Mouse (Mus musculus): ENCODE results near the gene Tigd3. TPM values are rescaled to one million over a fixed set of nuclear protein-coding genes. Genes with fewer than 3 reads are reported as not detected.
A peak's percentile ranks its signal among the peaks of the same experiment; 100 is the strongest.

The Tigd3 gene
- polyA plus RNA-seq, 1 experiment: 6.4 TPM

DNA sequence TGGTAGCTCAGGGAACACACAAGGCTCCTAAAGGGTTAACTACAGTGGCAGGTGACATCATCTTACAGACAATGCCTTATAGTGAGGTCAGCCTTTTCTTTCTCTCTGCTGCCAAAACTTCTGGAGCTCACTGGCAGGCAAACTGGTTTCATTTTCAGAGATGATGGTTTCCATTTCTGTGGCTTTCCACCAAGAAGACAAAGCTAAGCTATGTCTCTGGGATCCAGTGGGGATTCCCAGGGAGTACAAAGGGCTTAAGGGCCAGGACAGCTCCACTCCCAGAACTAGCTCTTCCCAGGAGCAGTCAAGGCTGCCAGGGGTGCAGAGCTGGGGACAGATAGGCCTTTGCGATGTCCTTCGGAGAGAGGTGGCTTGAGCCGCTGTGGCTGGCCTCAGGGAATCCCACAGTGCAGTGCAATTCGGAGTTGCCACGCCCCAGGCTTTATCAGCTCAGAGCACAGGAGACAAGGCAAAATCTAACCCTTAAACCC, 42.4 kb downstream of the Tigd3 start:
- TF ChIP-seq CTCF (IDR thresholded peaks at IDR 0.05; ENCODE audit: control insufficient read depth, insufficient read depth, low read length) (no peak), POLR2A (IDR thresholded peaks at IDR 0.05; ENCODE audit: borderline replicate concordance, control insufficient read depth, low read depth, low read length) (no peak)
- peaks cover 6% of the 10 kb centered on the region for H3K4me1 ChIP-seq (ENCODE audit: control insufficient read depth, insufficient read depth, low read length)
- H3K4me3 ChIP-seq (replicated peaks; ENCODE audit: control insufficient read depth, low read depth, low read length): no peak overlapping the region
- WGBS: 73% methylated on average over 5 of the region's 5 CpGs
- no peak overlapping the region for H3K27ac ChIP-seq (ENCODE audit: control insufficient read depth, insufficient read depth, low read depth, low read length, poor library complexity)

DNA sequence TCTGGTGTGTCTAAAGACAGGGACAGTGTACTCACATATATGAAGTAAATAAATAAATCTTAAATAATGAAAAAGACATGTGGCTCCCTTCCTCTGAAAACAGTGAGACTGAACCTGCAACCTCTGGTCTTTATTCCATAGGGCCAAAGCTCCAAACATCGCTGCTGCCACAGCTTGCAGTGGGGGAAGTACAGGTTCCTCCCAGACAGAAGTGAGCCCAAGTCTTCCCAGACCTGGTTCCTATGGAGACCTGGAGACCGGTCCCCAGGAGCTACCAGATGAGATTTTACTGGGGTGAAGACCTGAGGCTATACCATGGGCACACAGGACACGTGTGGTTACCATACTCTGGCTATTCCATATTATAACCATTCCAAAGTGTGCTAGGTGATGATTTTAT, 43.1 kb downstream of the Tigd3 start:
- Histone ChIP-seq H3K4me3 (replicated peaks; ENCODE audit: control insufficient read depth, low read depth, low read length) (no peak overlapping the region), H3K4me1 (ENCODE audit: control insufficient read depth, insufficient read depth, low read length) (peaks cover 6% of the 10 kb centered on the region), H3K27ac (ENCODE audit: control insufficient read depth, insufficient read depth, low read depth, low read length, poor library complexity) (no peak overlapping the region)
- 88% methylated on average over 3 of the region's 3 CpGs for WGBS
- TF ChIP-seq CTCF (IDR thresholded peaks at IDR 0.05; ENCODE audit: control insufficient read depth, insufficient read depth, low read length) (no peak), POLR2A (IDR thresholded peaks at IDR 0.05; ENCODE audit: borderline replicate concordance, control insufficient read depth, low read depth, low read length) (no peak)

DNA sequence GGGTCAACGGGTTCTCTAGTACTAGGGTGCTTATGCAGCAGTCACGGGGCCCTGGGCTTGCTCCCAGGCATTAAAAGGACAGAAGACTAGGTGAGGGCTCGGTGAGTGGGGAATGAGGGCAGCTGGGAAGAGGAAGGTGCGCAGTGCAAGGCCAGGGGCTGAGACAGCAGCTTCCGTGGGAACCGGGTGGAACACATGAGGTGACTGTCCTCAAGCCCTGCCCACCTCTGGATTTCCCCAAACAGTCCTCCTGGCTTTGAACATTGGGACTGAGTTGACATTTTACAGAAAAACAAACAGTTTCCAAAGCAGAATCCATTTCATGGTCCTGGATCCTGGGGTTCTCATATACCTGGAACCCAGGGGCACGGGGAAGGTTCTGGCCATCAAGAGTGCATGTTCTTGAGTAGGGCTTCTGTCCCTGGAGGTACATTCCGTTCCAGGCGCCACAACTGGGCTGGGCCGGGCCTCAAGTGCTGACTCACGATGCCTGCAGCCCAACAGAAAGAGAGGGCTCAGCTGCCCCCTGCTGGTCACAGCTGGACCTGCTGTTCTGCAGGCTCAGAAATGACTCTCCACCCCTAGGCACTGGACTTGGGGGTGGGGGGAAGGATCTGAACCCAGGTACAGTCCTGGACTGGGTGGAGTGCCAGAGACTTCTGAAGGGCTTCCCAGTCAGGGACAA, 44.0 kb downstream of the Tigd3 start:
- Histone ChIP-seq H3K4me1 (ENCODE audit: control insufficient read depth, insufficient read depth, low read length) (peaks cover 6% of the 10 kb centered on the region), H3K27ac (ENCODE audit: control insufficient read depth, insufficient read depth, low read depth, low read length, poor library complexity) (peak overlapping the region; percentile 97), H3K4me3 (replicated peaks; ENCODE audit: control insufficient read depth, low read depth, low read length) (peak overlapping the region; percentile 17)
- TF ChIP-seq POLR2A (IDR thresholded peaks at IDR 0.05; ENCODE audit: borderline replicate concordance, control insufficient read depth, low read depth, low read length): no peak; the same call in 1 of the 2 replicates
- TF ChIP-seq CTCF (IDR thresholded peaks at IDR 0.05; ENCODE audit: control insufficient read depth, insufficient read depth, low read length): peak; percentile 99
- WGBS: 6% methylated on average over 11 of the region's 11 CpGs

DNA sequence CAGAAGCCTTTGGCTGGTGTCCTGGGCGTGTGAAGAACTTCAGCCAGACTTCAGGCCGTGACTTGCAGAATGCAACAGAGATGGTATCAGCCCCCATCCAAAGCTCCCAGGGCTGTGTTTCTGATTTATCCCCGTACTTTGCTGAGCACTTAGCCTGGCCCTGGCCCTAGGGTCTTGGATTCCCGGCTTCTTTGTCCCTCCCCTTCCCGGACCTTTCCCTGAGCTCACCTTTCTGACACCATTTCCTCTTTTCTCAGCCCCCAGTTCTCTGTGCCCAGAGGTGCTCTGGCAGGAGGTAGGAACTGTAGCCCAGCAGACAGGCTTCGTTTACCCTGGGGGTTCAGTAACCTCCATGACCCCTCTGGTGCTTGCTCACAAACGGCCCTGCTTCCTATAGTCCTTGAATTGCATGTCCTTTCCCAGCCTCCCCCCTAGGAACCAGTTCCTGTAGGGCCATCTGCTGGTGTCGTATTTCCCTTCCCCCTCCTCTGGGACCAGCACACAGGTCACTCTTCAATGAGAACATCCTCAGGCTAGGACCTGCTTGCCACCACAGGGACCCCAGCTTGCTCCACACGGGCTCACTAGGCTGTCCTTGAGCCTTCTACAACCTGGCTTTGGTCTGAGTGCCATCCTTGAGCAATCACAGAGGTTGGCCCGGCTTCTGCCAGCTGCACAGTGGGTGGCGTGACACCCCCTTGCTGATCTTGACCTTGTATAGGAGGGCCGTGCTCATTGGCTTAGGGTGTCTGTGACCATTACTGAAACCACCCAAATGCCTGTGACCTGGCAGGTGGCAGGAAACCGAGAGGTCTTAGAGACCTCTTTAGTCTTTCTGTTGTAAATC, 44.9 kb downstream of the Tigd3 start:
- peak overlapping the region; percentile 8 for H3K4me3 ChIP-seq (replicated peaks; ENCODE audit: control insufficient read depth, low read depth, low read length)
- H3K27ac ChIP-seq (ENCODE audit: control insufficient read depth, insufficient read depth, low read depth, low read length, poor library complexity): peak overlapping the region; percentile 97
- peaks cover 6% of the 10 kb centered on the region for H3K4me1 ChIP-seq (ENCODE audit: control insufficient read depth, insufficient read depth, low read length)
- WGBS: 11% methylated on average over 13 of the region's 13 CpGs
- no peak for TF ChIP-seq CTCF (IDR thresholded peaks at IDR 0.05; ENCODE audit: control insufficient read depth, insufficient read depth, low read length)
- TF ChIP-seq POLR2A (IDR thresholded peaks at IDR 0.05; ENCODE audit: borderline replicate concordance, control insufficient read depth, low read depth, low read length): no peak; the same call in 1 of the 2 replicates

DNA sequence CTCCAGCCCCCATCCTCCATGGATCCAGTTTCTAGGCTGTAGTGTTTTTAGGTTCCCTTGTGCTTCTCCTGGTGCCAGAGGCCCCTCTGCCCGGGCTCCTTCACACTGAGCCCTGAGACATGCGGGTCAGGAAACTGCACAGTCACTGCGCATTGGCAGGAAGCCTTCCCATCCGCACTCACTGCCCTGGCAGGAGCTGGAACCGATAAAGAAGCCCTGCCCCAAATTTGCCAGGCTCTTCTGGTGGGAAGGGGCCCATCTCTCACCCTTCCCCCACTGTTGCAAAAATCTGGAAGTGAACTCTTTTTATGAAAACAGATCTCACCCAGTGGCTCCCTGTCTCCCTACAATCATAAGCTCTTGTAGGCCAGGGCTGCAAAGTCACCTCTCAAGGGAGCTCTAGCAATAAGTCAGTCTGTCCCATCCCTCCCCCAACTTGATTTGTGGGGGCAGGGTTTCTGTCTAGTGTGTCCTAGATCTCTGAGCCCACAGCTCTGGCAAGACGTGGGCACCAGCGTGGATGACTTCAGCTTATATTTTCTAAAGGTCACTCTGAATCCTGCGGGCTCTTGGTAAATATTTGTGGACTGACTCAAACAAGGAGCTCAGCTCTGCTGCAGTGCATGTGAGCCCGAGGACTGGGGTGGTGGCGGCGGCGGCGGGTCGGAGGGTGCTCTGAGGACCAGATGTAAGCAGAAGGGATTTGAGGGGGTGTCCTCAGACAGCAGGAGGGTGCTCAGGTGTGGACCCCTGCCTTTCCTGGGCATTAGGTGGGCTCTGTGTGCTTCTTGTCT, 45.7 kb downstream of the Tigd3 start:
- TF ChIP-seq POLR2A (IDR thresholded peaks at IDR 0.05; ENCODE audit: borderline replicate concordance, control insufficient read depth, low read depth, low read length): peak; percentile 62; the same call in 1 of the 2 replicates
- TF ChIP-seq CTCF (IDR thresholded peaks at IDR 0.05; ENCODE audit: control insufficient read depth, insufficient read depth, low read length): no peak
- peak overlapping the region; percentile 97 for H3K27ac ChIP-seq (ENCODE audit: control insufficient read depth, insufficient read depth, low read depth, low read length, poor library complexity)
- H3K4me1 ChIP-seq (ENCODE audit: control insufficient read depth, insufficient read depth, low read length): peaks cover 6% of the 10 kb centered on the region
- H3K4me3 ChIP-seq (replicated peaks; ENCODE audit: control insufficient read depth, low read depth, low read length): peak overlapping the region; percentile 8
- WGBS: 16% methylated on average over 14 of the region's 14 CpGs

DNA sequence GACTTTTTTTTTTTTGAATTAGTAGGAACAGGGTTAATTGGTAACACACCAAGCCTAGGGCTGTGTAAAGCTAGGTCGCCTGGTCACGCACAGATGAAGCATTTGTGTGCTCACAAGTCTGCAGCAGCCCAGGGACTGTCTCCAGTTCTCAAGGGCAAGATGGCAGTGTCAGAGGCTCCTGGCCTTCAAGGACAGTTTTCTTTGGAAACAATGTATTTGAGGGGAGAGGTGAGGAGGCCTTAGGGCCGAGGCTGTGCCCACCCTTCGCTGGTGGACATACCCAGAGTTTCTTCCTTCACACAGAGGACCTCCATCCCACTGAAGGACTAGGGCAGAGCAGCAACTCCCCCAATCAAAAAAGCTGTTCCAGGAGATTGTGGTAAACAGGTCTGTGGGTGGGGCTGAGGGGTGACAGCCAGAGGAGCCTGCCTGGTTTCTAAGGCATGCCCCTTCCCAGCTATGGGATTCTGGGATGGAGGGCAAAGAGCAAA, 46.6 kb downstream of the Tigd3 start:
- Histone ChIP-seq H3K4me1 (ENCODE audit: control insufficient read depth, insufficient read depth, low read length) (peaks cover 6% of the 10 kb centered on the region), H3K27ac (ENCODE audit: control insufficient read depth, insufficient read depth, low read depth, low read length, poor library complexity) (peak overlapping the region; percentile 97), H3K4me3 (replicated peaks; ENCODE audit: control insufficient read depth, low read depth, low read length) (no peak overlapping the region)
- 43% methylated on average over 4 of the region's 4 CpGs for WGBS
- TF ChIP-seq CTCF (IDR thresholded peaks at IDR 0.05; ENCODE audit: control insufficient read depth, insufficient read depth, low read length): no peak
- TF ChIP-seq POLR2A (IDR thresholded peaks at IDR 0.05; ENCODE audit: borderline replicate concordance, control insufficient read depth, low read depth, low read length): no peak

DNA sequence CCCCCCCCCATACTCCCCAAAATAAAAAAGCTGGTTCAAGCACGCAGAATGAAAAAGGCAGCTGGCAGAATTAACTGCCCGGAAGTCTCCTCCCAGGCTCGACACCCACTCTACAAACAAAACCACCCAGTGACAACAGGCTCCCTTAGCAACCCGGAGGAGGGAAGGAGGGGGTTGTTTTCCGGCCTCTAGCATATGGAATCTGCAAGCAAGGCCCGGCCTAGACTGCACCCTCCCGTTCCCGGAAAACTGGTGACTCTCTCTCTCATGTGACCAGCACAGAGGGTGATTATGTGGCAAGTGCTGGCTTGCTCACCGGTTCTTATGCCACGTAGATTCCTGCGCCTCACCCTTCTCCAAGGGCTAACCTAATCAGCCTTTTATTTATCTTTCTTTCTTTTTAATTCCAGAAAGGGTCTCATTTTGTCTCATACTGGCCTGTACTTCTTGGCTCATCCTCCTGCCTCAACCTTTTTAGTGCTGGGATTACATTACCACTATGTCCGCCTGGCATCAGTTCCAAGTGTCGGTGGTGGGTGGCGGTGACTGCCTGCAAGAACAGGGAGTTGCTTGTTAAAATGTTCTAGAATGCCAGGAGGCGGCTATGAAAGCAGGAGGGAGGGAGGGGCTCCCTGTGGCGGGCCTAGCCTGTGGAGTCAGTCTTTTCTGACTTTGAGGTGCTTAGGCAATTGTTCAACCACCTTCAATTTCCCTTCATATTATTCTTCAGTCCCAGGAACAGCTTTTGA, 47.2 kb downstream of the Tigd3 start:
- peak overlapping the region; percentile 49 for H3K4me3 ChIP-seq (replicated peaks; ENCODE audit: control insufficient read depth, low read depth, low read length)
- H3K27ac ChIP-seq (ENCODE audit: control insufficient read depth, insufficient read depth, low read depth, low read length, poor library complexity): peak overlapping the region; percentile 97
- peak; percentile 54; the same call in 1 of the 2 replicates for TF ChIP-seq POLR2A (IDR thresholded peaks at IDR 0.05; ENCODE audit: borderline replicate concordance, control insufficient read depth, low read depth, low read length)
- TF ChIP-seq CTCF (IDR thresholded peaks at IDR 0.05; ENCODE audit: control insufficient read depth, insufficient read depth, low read length): 0 out of 2 replicates have a peak, but pooled peaks have one; percentile 16
- H3K4me1 ChIP-seq (ENCODE audit: control insufficient read depth, insufficient read depth, low read length): peaks cover 7% of the 10 kb centered on the region
- 3% methylated on average over 16 of the region's 16 CpGs for WGBS

All from bone marrow, adult 2 months (tissue).